Mouse (Mus musculus) embryonic stem cell, embryonic (primary cell): ENCODE measurements around the gene Pold3.

Experiments
- CTCF ChIA-PET, 4 experiments: fragments of 300-600 bp in 2 of 4; fragments of 350-600 bp in 2 of 4; sonication (Branson Sonifier 250); formaldehyde crosslinking; loops; one replicate each; lab custom pipeline; 2022; ENCODE audit warnings: inconsistent platforms in 2 of 4; lab: Charles Lee
- POLR2A ChIA-PET, 4 experiments: fragments of 300-600 bp in 2 of 4; fragments of 350-600 bp in 2 of 4; sonication (Branson Sonifier 250); formaldehyde crosslinking; loops; one replicate each; lab custom pipeline; 2022; ENCODE audit warnings: antibody characterized with exemption in 4 of 4, inconsistent platforms in 1 of 4; lab: Charles Lee

Gene Pold3

DNA sequence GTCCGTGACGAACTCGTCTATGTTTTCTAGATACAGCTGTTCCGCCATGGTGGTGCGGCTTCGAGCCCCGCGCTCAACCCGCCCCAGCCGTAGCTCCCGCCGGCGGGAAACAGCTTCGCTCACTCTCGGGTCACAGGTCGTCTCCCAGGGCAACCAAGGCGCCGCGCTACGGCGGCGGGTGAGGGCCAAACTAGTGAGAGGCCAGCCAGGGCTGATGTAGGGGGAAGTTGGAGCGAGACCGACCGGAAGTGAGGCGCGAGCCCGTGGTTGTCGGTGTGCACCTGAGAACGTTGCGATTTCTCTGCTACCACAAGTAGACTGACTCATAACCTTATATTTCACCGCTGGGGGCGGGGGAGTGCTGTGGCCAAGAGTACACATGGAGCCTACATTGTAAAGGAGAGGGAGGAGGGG is at the start of gene Pold3:
Gene Pold3 (minus strand): TSS at position 190 of the 414 bp plus-strand sequence.
- ChIA-PET CTCF (interaction anchor here in 3 of 4 experiments (0.6 to 1.4 kb wide), 8 partner anchors 10 to 574 kb away, joined by 3 to 9 read pairs (median 4); partner anchors contain the start of gene Chrdl2 (in 1 of the 3)), POLR2A (interaction anchor here (0.6 to 3.9 kb wide), 48 partner anchors 9 to 980 kb away, joined by 3 to 28 read pairs (median 4); partner anchors contain the start of genes Lipt2 (in 3 of the 4), Rnf169 (in 3 of the 4), C2cd3 (in 1 of the 4) and Chrdl2 (in 1 of the 4))

- POLR2A ChIA-PET, result interaction anchor here in 1 of 4 experiments (1.1 to 1.4 kb wide), 2 partner anchors 12 to 30 kb away, joined by 3 read pairs; partner anchors contain the start of gene Lipt2
- CTCF ChIA-PET, result no interaction called here
These were observed 49.4 kb upstream of the Pold3 start for GRCm38 (mm10) chr7:100170756-100171155.

DNA sequence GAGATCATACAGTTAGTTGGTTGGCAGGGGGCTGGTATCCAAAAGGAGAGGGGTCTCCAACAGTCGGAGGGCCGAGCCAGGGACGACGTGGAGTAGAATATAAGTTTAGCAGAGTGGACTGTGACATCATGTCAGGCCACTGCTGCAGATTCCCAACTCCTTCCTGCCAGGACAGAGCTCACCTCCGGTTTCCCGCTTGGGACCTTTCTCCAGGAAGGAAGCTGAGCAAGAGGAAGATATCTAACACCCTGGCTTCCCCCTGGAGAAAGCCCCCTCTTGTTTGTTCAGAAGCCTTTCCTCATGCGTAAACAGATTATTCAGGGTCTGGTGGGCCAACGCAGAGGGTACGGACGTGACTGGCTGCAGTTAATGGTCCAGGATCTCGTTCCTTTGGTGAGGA is 47.3 kb upstream of the Pold3 start:
- CTCF ChIA-PET, result no interaction called here
- POLR2A ChIA-PET, result interaction anchor here in 1 of 4 experiments (0.9 to 1.6 kb wide), 2 partner anchors 9 to 10 kb away, joined by 3 to 5 read pairs; partner anchors contain the start of gene Lipt2

DNA sequence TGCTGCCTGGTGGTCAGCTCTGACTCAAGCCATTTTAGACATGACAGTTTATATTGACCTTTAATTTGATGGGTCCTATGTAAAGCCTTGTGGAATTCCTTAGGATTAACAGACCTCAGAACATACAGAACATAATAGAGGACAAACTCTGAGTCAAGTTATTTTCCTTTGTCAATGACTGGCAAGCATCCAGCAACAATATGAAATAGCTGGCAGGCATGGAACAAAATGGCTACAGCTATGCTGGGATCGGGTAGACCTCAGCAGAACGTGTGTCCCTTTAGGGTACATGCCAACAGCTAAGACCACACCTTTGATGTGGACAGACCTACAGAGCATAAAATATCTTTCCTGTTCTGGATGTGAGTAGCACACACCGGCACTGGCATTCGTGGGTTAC is 42.1 kb upstream of the Pold3 start:
- POLR2A ChIA-PET, result interaction anchor here in 2 of 4 experiments (0.9 to 1.6 kb wide), 2 partner anchors 15 to 42 kb away, joined by 3 to 4 read pairs; partner anchors contain the start of gene Pold3 (in 1 of the 2)
- CTCF ChIA-PET, result no interaction called here

GRCm38 (mm10) chr7:100160006-100160405 is 38.6 kb upstream of the Pold3 start:
- ChIA-PET CTCF (interaction anchor here in 1 of 4 experiments (1.5 kb wide), 1 partner anchor 37 kb away, joined by 4 read pairs; no protein-coding TSS in a partner anchor), POLR2A (interaction anchor here in 3 of 4 experiments (0.6 to 3.4 kb wide), 27 partner anchors 8 to 682 kb away, joined by 3 to 32 read pairs (median 6); partner anchors contain the start of genes Pold3 (in 3 of the 3), Kcne3 (in 1 of the 3), Pgm2l1 (in 1 of the 3) and Ucp2 (in 1 of the 3))

DNA sequence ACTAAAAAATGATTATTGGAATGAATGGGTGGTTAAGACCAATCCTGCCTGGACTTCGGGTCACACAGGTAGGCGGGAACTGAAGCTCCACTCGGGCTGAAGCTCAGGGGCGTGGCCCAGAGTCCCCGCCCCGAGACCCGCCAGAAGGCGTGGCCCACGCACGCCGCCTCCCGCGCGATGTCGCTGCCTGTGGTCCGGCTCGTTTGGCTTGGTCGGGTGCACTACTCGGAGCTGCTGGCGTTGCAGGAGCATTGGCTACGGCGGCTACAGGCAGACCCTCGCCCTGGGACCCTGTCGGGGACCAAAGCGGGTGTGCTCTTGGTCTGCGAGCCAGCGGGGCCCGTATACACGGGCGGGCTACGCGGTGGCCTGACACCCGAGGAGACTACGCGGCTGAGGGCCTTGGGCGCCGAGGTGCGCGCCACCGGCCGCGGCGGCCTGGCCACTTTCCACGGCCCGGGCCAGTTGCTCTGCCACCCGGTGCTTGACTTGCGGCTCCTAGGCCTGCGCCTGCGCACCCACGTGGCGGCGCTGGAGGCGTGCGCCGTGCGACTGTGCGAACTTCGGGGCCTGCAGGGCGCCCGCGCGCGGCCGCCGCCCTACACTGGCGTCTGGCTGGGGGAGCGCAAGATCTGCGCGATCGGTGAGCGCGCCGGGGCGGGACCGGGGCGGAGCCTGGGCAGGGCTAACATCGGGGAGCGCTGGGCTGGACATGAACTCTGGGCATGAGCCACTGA is 37.9 kb upstream of the Pold3 start, which contains the start of gene Lipt2:
Gene Lipt2 (plus strand): TSS at position 173 of the 737 bp plus-strand sequence.
- ChIA-PET POLR2A (interaction anchor here (0.5 to 3.4 kb wide), 68 partner anchors 9 to 949 kb away, joined by 3 to 32 read pairs (median 4); partner anchors contain the start of genes Pgm2l1 (in 3 of the 4), Pold3 (in 3 of the 4), C2cd3 (in 2 of the 4) and Ppme1 (in 2 of the 4)), CTCF (interaction anchor here (0.5 to 1.9 kb wide), 12 partner anchors 12 to 897 kb away, joined by 3 to 8 read pairs (median 4); no protein-coding TSS in a partner anchor)

DNA sequence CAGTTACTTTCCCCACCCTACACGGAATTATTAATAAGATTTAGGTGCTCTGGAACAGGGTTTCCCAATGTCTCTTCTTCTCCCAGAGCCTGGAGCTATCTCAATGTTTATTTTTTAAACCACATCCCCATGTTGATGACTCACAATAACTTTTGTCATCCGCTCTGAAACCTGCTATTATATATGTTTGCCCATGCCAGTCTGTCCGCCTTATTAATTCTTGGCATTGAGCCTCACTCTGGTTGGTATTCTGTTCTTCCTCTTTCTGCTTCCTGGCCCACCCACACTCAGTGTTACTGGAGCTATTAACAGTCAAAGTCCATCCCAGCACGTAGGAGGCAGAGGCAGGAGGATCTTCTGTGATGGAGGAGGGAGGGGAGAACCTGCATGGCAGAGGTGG is 36.3 kb upstream of the Pold3 start:
- ChIA-PET POLR2A (interaction anchor here in 2 of 4 experiments (0.5 to 3.4 kb wide), 3 partner anchors 21 to 36 kb away, joined by 3 to 32 read pairs (median 22); partner anchors contain the start of gene Pold3 (in 1 of the 2)), CTCF (interaction anchor here in 1 of 4 experiments (1.9 kb wide), 1 partner anchor 30 kb away, joined by 8 read pairs; no protein-coding TSS in a partner anchor)

DNA sequence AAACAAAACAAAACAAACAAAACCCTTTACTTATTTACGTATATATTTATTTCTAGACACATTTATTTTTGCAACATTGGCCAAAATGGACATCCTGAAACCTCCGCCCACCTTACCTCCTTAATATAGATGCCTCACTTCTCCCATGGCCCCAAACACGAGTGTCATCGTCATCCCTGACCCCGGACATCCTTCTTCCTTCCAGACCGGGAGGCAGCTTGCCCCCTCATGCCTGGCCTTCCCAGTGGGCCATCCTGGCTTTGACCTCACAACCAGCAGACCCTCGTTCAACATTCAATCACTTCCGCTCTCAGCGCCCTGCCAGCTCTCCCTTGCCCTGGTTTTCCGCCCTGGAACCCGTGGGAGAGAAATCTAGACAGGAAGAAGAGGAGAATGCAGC is 29.3 kb upstream of the Pold3 start:
- CTCF ChIA-PET, result no interaction called here
- POLR2A ChIA-PET, result interaction anchor here in 2 of 4 experiments (0.7 to 3.9 kb wide), 3 partner anchors 9 to 30 kb away, joined by 3 to 27 read pairs (median 8); partner anchors contain the start of gene Lipt2 (in 2 of the 2)

- CTCF ChIA-PET, result interaction anchor here in 1 of 4 experiments (1.0 kb wide), 1 partner anchor 121 kb away, joined by 3 read pairs; no protein-coding TSS in a partner anchor
- POLR2A ChIA-PET, result interaction anchor here in 2 of 4 experiments (0.7 to 3.9 kb wide), 4 partner anchors 9 to 29 kb away, joined by 3 to 27 read pairs (median 6); partner anchors contain the start of genes Lipt2 (in 2 of the 2) and Pold3 (in 1 of the 2)
These were observed 28.7 kb upstream of the Pold3 start for GRCm38 (mm10) chr7:100150086-100150485.

DNA sequence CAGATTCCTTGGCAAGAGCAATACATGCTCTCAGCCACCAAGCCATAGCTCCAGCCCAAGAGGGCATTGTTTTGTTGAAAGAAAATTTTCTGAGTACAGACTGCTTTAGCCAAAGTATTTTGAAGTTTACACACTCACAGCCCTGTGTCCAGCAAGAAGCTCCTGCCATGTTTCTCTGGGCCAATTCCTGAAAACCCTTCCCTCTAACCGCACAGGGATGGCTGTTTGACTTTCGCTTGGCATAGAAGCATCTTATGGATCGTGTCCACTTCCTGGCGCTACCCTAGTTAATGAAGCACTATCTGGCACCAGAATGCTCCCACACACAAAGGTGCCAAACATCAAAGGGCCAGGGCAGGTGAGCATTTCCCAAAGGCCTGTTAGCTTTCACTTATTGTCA is 27.2 kb upstream of the Pold3 start:
- POLR2A ChIA-PET, result interaction anchor here in 3 of 4 experiments (0.5 to 3.9 kb wide), 6 partner anchors 10 to 1162 kb away, joined by 3 to 27 read pairs (median 6); partner anchors contain the start of gene Lipt2 (in 3 of the 3)
- CTCF ChIA-PET, result no interaction called here

DNA sequence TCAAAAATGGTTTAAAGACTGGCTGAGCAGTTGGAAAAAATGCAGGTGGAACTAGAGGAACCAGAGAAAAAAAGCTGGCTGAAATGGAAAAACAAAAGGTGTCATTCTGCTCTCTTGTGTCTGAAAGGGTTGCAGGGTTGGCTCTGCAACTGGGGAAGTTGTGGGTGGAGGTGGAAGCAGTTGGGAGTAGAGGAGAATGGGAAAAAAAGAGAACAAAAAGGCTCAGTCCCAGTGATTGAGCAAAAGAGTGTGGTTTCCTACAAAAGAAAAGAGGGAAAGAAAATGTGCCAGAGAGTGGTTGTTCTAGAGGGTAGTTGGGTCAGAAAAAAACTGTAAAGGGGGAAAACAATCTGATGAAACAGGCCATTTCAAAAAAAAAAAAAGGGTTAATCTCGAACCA is 19.2 kb upstream of the Pold3 start:
- POLR2A ChIA-PET, result interaction anchor here in 2 of 4 experiments (1.1 to 1.2 kb wide), 2 partner anchors 18 to 31 kb away, joined by 3 read pairs; partner anchors contain the start of gene Lipt2 (in 1 of the 2)
- CTCF ChIA-PET, result no interaction called here

GRCm38 (mm10) chr7:100138075-100138474 is 16.7 kb upstream of the Pold3 start:
- CTCF ChIA-PET, result no interaction called here
- POLR2A ChIA-PET, result interaction anchor here in 2 of 4 experiments (0.6 to 4.7 kb wide), 7 partner anchors 9 to 28 kb away, joined by 3 to 32 read pairs (median 5); partner anchors contain the start of genes Lipt2 (in 2 of the 2) and Pold3 (in 1 of the 2)

- ChIA-PET CTCF (no interaction called here), POLR2A (interaction anchor here in 3 of 4 experiments (0.5 to 4.7 kb wide), 8 partner anchors 15 to 286 kb away, joined by 3 to 32 read pairs (median 3); partner anchors contain the start of genes Lipt2 (in 3 of the 3) and Pold3 (in 2 of the 3))
These were observed 15.7 kb upstream of the Pold3 start for GRCm38 (mm10) chr7:100137038-100137437.

GRCm38 (mm10) chr7:100132379-100132778 is 11.0 kb upstream of the Pold3 start:
- CTCF ChIA-PET, result interaction anchor here in 1 of 4 experiments (1.2 kb wide), 1 partner anchor 90 kb away, joined by 3 read pairs; no protein-coding TSS in a partner anchor
- POLR2A ChIA-PET, result interaction anchor here in 1 of 4 experiments (2.5 to 4.5 kb wide), 2 partner anchors 11 to 26 kb away, joined by 9 to 18 read pairs; partner anchors contain the start of genes Lipt2 and Pold3

DNA sequence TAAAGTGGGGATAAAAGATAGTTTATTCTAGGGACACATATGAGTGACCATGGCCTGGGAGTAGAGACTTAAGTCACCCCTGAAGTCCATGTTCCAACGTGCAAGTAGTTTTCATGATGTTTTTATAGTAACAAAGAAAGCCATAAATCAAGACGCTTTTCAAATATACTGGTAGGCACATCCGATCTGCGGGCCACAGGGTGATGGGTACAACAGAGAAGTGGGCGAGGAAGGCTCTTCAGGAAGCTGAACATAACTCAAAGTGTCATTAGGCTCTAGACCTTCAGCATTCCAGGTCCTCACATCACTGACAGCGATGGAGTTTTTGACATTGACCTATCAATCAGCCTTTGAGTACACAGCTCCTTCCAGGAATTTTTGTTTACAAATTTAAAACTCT is 9.2 kb upstream of the Pold3 start:
- ChIA-PET CTCF (interaction anchor here in 2 of 4 experiments (0.6 kb wide), 2 partner anchors 751 to 1105 kb away, joined by 3 to 6 read pairs; no protein-coding TSS in a partner anchor), POLR2A (interaction anchor here in 3 of 4 experiments (0.6 to 4.5 kb wide), 7 partner anchors 9 to 1043 kb away, joined by 3 to 18 read pairs (median 4); partner anchors contain the start of genes Pold3 (in 3 of the 3) and Lipt2 (in 2 of the 3))

DNA sequence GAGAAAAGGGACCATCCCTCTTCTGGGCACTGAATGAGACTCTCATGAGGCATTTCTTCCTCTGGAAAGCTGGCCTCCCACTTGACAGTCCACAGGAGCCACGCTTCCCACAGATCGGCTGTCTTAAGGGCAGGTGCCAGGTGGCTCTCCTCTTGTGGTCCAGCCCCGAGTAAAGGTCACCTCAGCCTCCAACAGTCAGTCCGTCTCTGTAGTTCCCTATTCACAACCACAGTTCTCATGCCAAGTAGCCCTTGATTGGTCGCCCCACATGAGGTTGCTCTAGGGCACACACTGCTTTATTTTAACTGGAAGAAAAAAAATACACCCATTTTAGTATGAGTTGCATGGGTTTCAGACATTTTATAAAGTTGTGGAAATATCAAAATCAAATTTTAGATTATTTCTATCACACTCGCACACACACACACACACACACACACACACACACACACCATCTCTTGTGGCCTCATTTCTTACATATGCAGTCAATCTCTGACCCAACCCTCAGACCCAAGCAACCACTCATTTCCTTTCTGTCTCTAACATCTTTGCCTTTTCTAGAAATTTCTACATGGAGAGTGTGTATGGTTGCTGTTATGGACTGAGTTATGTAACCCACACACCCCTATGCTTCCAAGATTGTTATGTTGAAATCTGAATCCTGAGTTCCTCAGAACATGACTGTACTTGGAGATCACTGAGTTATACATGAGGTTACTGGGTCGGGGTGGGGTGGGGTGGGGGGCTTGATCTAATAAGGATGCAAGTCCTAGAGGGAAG is 7.1 kb upstream of the Pold3 start:
- ChIA-PET CTCF (interaction anchor here in 2 of 4 experiments (0.6 to 0.7 kb wide), 2 partner anchors 102 to 907 kb away, joined by 3 read pairs; no protein-coding TSS in a partner anchor), POLR2A (interaction anchor here in 1 of 4 experiments (0.7 kb wide), 1 partner anchor 178 kb away, joined by 4 read pairs; no protein-coding TSS in a partner anchor)
